Mouse (Mus musculus) cerebellum, postnatal 36 days (tissue): Measurements from ENCODE around the gene Asgr1.
"Not testable (repeated sequence)": the region's sequence is repeated elsewhere in the genome, so short reads cannot be mapped to it uniquely, and the experiment has no call there.

Source experiments
- DNase-seq, 2 experiments: peaks; one replicate each; pipeline ENCODE4 v3.0.0; 2021 to 2022; ENCODE audit warnings: mixed read lengths in 2 of 2

Asgr1 gene

DNA sequence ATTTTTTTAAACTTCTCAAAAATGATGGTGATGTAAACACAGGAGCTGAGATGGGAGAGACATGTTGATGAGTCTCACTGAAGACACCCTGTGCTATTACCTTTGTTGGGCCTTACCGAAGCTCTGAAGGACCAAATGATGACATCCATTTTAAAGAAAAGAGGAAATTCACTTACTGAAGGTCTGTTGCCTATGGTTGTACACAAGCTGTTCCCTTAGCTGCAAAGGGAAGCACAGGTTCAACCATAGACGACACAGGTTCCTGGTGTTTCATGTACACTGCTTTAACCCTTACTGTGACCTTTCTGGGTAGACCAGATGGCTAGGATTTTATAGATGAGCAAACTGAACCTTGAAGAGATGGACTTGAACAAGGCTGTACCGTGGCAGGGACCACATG, 16.7 kb downstream of the Asgr1 start:
- DNase-seq = not testable (repeated sequence)

DNA sequence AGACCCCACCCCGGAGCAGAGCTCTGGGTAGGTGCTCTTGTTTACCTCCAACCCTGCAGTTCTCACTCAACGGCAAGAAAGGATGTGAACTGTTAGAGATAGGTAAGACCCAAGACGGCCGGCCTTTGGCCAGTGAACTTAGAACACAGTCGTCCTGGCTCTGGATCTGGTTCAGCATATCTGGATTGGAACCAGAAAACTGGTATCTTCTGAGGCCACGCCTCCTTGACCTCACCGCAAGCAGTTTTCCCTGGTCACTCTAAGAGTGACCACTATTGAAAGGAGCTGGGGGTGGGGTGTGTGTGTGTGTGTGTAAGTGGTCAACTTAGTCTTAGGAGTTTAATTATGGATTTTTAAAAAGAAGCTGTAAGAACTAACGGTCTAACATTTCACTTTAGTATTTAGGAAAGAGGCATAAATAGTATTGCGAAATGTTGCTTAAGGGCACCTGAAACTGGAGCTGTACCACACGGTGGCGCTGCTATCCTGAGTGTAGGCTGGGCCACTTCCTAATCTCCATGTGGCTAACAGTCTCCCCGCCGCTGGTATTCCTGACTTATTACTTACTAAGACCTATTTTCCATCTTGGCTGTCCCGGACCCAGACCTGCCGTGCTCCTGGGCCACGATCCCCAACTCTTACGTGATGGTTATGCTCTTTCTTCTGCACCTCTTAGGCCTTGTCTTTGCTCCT, 20.6 kb downstream of the Asgr1 start:
- DNase-seq = peak; percentile 81 to 83

DNA sequence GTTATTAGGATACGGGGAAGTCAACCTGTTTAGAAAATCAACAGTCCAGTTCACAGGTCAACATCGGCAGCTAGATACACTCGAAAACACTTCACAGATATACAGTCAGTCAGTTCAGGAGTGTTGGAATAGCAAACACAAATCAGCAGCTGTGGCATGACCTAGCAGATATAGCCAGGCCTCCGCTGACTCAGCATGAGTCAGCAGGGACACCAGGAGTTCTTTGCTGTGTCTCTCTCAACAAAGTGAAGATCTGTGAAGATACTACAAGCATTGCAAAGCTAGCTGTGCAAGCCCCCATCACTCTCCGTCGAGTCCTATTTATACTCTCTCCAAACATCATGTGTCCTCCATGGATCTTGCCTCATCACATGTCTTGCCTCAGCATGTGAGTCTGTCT, 21.7 kb downstream of the Asgr1 start:
- DNase-seq = no peak

DNA sequence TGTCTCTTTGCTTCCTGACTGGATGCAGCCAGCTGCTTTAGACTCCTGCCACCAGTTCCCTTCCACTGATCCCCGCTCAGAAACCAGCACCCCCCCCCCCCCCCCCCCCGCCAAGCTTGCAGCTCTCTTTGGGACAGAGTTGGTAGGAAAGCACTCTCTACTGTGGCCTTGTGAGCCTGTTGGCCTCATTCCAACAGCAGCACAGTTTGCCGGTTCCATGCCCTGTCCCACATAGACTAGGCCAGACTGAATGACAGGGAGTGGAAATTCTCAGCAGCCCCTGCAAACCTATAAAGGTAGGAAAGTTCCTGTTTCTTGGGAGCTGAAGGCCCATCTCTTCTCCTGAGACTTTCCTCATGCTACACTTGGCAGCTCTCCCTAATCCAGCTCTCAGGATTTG, 23.6 kb downstream of the Asgr1 start:
- no peak for DNase-seq

DNA sequence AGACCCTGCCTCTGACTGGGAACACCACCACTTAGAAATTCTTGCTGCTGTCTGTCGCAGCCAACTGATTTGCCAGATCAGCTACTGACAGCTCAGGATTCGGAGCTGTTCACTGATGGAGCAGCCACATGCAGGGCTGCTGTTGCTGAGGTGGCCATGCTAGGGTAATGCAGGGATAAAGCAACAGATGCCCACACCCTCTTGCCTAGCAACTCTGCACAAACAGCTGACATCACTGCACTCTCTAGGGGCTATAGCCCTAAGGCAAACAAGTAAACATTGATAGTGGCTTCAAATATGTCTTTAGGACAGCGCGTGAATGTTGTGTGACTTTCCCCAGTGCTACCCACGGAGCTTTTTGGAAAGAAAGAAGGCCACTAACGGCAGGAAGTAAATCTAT, 25.3 kb downstream of the Asgr1 start:
- DNase-seq = no peak

DNA sequence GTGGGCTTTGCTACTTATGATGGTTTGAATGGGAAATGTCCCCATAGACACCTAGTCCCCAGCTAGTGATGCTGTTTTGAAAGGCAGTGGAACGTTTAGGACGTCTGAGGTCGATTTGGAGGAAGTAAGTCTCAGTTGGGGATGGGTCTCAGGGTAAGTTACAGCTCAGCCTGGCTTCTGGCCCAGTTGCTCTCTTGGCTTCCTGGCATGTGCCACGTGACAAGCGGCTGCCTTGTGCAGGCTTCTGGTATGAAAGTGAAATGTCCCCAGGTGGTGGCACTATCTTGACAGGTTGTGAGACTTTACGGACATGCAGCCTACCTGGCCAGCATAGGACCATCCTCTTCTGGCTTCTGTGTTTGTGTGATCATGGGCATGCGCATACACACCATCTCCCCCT, 26.0 kb downstream of the Asgr1 start:
- DNase-seq = no peak

DNA sequence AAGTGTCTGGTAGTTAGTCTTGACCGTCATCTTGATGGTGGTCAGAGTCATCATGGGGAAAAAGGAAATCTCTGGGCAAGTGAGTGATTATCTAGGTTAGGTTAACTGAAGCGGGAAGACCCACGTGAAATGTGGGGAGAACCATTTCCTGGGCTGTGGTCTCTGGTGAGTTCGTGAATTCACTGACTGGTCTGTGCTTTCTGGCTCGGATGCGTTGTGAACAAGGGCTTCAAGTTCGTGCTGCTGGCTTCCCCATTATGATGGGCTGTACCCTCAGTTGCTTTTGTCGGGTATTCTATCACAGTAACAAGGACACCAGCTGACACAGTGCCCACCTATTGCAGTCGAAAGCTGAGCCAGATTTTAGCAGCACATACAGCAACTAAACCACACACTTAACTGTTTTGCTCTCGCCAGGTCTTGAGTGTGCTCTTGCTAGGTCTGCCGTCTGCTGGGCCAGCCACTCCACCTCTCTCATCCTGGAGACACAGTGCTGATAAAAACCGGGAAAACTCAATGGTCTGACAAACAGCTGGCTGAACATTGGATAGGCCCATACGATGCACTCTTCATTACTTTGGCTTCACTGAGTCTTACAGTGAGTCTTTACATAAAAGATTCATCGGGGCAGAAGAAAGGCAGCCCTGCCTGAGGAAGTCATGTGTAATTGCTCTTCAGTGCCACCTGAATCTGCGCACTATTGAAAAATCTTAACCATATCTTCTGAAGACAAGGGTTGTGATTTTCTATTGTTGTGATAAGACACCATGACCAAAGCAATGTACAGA, 27.1 kb downstream of the Asgr1 start:
- DNase-seq = no peak

DNA sequence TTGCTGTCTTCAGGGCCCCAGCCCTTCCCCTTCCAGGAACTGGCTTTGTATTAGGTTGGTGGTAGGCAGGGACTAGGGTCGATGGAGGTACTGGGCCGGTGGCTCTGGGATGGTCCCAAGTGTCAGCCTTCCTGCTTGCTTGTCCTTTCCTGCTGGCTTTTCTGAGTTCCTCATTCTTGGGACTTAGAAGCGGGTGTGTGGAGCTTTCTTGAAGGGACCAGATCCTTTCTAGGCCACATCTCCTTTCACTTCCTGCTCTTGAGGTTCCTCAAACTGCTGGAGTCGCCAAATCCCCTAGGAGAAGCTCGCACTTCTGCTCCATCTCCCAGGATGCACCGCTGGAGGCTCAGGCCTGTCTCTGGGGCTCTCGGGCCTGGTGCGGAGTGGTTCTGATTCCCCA, 30.7 kb downstream of the Asgr1 start:
- DNase-seq = no peak

DNA sequence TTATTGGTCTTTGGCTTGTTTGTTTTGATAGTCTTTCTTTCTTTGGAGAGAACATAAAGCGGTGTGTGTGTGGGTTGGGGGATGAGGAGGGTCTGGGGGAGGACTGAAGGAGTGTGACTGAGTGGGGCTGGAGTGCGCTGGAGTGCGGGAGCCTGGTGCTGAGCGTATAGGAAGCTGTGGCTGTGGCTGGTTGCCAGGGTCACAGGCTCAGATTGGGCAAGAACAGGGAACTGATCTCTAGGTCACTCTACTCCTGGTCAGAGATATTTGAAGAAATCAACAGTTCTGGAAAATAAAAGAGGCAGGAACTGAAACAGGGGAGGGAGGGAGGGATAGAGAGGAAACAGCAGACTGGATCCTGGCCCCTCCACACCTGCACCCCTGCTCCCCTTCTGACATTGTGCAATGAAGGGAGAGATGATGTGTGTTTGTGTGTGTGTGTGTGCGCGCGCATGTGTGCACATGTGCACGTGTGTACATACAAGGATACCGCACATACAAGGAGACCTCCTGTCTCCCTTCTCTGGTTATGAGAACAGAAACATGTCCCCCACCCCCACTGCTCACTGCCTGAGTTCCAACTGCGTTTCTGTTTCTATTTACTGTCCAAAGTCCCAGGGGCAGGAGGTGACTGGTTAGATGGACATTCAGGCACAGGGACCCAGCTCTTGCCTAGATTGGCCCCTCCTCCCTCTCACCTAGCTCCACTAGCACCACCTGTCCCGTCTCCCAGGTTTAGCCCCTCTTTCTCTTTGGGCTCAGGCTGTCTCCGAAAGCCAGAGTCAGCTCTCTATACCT, 38.3 kb downstream of the Asgr1 start, which contains the start of gene Asgr2:
Gene Asgr2, plus strand, starts transcription at position 659 of the 798 bp plus-strand sequence.
- DNase-seq = no peak

DNA sequence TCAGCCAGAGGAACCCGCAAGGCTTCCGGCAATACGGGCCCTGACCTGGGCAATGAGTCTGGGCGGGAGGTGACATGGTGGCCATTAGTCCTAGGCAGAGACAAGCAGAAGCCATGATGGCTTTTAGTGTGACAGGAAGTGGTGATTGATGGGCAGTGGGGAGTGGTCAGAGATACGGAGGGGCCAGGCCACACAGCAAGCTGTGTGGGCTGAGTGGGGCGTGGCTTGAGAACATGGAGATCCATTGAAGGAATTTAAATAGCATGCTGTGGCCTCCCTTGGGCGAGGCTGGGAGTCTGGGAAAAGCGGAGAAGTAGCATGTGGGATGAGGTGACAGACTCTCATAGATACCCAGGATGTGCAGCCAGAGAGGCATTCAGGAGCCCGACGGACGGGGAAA, 43.5 kb downstream of the Asgr1 start:
- no peak for DNase-seq

DNA sequence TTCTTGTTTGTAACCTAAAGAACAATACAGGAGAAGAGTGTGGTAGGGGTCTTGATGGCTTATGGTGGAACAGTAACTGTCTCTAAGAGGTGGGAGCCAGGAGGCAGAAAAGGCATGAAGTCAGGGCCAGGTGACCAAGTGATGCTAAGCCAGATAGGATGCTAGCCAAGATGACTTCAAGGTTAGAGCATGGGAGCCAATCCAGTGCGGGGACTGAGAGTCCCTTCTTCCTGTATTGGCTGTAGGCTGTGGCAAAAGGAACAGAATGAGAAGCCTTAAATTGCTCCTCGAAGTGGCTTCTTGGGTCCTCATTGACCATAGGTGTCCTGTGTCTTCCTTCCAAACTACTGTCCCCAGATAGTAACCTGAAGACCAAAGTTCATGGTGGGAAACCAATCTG, 45.2 kb downstream of the Asgr1 start:
- no peak for DNase-seq

DNA sequence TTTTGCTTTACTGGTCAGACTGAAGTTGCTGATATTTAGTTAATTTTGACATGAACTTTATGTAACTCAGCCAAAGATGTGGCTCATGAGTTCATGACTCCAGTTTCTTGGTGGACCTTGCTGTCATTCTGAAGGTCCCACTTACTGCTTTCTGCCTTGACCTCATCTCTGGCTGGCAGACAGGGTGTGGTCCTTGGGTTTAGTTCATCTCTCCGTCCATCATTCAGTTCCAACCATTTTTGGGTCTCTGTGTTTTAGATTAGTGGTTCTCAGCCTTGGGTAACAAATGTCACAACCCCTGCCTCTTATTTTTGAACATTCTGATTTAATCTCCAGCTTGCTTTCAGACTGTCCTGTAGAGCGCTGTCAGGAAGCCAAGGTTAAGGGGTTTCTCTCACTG, 45.9 kb downstream of the Asgr1 start:
- no peak for DNase-seq

DNA sequence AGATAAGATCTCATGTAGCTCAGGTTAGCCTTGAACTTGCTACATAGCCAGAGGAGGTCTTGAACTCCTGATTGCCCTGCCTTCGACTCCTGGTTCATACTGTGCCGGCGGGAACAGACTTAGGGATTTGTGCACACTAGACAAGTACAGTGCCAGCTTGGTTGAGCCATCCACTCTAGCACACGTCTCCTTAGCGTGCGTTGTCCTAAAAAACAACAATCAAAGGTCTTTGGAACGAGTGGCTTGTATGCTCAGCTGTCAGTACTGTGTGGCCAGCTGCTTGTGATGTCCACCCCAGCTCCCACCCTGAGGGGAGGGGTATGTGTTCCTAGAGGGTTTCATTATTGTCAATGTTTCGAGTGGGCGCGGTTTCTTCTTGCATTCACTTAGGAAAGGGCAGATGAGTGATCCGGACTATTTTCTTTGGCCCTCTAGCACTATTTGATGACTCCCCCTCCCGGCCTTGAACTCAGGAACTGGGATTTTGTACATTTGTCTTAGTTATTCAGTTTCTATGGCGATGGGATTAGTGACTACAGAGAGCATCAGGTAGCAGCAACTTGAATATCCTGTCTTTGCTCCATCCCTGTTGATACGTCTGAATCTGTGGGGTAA, 49.9 kb downstream of the Asgr1 start:
- no peak for DNase-seq

DNA sequence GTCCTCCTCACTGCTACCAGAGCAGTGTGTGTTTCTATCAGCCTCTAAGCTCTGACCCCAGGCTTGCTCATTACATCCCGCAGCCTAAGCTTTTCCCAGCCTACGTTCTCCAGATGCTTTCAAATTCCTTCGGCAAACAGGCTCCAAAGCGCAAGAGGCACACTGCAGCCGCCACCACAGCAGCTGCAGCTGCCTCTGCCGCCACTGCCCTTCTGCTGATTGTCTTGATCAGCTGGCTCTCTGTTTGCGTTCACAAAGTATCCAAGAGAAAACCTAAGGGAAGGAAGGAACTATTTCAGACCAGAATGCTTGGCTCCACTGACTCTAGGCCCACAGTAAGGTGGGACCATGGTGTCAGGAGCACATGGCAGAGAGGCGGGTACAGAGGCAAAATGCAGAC, 53.2 kb downstream of the Asgr1 start:
- no peak for DNase-seq
